Mouse (Mus musculus) ES-CJ7 (cell line): ENCODE measurements around the gene Gm20489.

Experiments
- DNase-seq: peaks from one replicate; pipeline ENCODE4 v3.0.0; 2011; ENCODE audit warnings: low read depth, low spot score

The Gm20489 gene

GRCm38 (mm10) chrX:101260441-101261325 is 8.1 kb downstream of the Gm20489 start:
- DNase-seq, result peak; percentile 88

DNA sequence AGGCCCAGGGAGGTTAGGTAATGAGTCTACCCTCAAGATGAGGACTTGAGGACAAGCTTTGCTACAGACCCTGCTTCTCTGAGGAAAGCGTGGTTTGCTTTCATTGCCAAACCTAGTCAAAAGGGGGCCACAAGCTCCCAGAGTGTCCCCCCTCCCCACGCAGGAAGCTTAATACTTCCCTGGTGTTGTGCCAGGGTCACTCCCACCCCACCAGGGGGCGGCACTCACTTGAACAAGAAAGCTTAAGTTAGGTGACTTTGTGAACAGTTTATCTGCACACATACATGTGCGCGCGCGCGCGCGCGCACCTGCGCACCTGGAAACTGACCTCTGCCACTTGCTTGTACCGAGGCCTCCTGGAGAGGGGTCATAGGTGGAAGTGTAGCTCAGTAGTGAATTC is 12.2 kb downstream of the Gm20489 start:
- peak; percentile 48 for DNase-seq

- no peak for DNase-seq
These were observed 14.1 kb downstream of the Gm20489 start for GRCm38 (mm10) chrX:101254740-101255139.

- peak; percentile 96 for DNase-seq
These were observed 14.7 kb downstream of the Gm20489 start, which contains the start of gene Foxo4 for GRCm38 (mm10) chrX:101253952-101254729. Gene Foxo4 (plus strand): TSS chrX:101254528.

GRCm38 (mm10) chrX:101245011-101245410 is 23.8 kb downstream of the Gm20489 start:
- peak; percentile 79 for DNase-seq

- DNase-seq, result no peak
These were observed 46.0 kb downstream of the Gm20489 start for GRCm38 (mm10) chrX:101222796-101223162.

- peak; percentile 95 for DNase-seq
These were observed 46.7 kb downstream of the Gm20489 start, which contains the start of gene Snx12 for GRCm38 (mm10) chrX:101221834-101222795. Gene Snx12 (minus strand): TSS chrX:101222563.
